Mouse (Mus musculus): ENCODE results near the gene Camk2d. TPM values are rescaled to one million over a fixed set of nuclear protein-coding genes. Genes with fewer than 3 reads are reported as not detected.

Camk2d gene
- polyA plus RNA-seq, 1 experiment from 2014 or later = 109 TPM

- no peak overlapping the region for H3K27ac ChIP-seq
- WGBS = 36% methylated on average over 3 of the region's 3 CpGs
- H3K36me3 ChIP-seq (replicated peaks; ENCODE audit: control insufficient read depth, insufficient read depth) = no peaks in the 10 kb centered on the region
- DNase-seq (ENCODE audit: low spot score) (no peak), ATAC-seq (ENCODE audit: low FRiP score) (no peak)
- no peaks in the 10 kb centered on the region for H3K9me3 ChIP-seq (ENCODE audit: control insufficient read depth, low read length)
- no peaks in the 10 kb centered on the region for H3K27me3 ChIP-seq (ENCODE audit: control insufficient read depth, insufficient read depth, low read length)
- H3K4me1 ChIP-seq (replicated peaks; ENCODE audit: control insufficient read depth, insufficient read depth, low read length) = no peaks in the 10 kb centered on the region
- no peak overlapping the region for H3K9ac ChIP-seq
- H3K4me3 ChIP-seq (replicated peaks; ENCODE audit: low read length) = no peak overlapping the region
- H3K4me2 ChIP-seq (replicated peaks) = no peak overlapping the region
Measured at GRCm38 (mm10) chr3:126656173-126656572, 60.1 kb downstream of the Camk2d start.

- H3K4me3 ChIP-seq (replicated peaks; ENCODE audit: low read length) = no peak overlapping the region
- no peak overlapping the region for H3K9ac ChIP-seq
- no peaks in the 10 kb centered on the region for H3K4me1 ChIP-seq (replicated peaks; ENCODE audit: control insufficient read depth, insufficient read depth, low read length)
- no peak overlapping the region for H3K4me2 ChIP-seq (replicated peaks)
- no peaks in the 10 kb centered on the region for H3K27me3 ChIP-seq (ENCODE audit: control insufficient read depth, insufficient read depth, low read length)
- H3K36me3 ChIP-seq (replicated peaks; ENCODE audit: control insufficient read depth, insufficient read depth) = no peaks in the 10 kb centered on the region
- no peak for DNase-seq (ENCODE audit: low spot score)
- no peak overlapping the region for H3K27ac ChIP-seq
- H3K9me3 ChIP-seq (ENCODE audit: control insufficient read depth, low read length) = no peaks in the 10 kb centered on the region
- ATAC-seq (ENCODE audit: low FRiP score) = no peak
- 69% methylated on average over 4 of the region's 4 CpGs for WGBS
Measured at GRCm38 (mm10) chr3:126657895-126658294, 61.8 kb downstream of the Camk2d start.

GRCm38 (mm10) chr3:126658791-126659190, 62.7 kb downstream of the Camk2d start:
- 74% methylated on average over 10 of the region's 10 CpGs for WGBS

DNA sequence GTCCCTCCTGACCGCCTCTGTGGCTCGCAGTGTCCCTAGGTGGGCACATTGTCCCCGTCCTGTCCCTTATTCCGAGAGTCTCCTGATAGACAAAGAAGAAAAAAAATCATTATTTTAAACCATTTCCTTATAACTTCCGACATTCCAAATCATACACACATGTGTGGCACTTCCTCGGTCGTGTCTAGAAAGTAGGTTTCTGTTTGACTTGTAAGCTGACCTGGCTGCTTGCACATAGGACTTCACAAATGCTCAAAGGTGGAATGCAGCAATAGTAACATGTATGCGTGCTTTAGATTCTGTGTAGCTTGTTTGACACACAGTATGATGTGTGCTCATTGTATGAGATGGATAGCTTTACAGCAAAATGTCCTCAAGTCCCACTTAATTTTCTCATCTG, 63.1 kb downstream of the Camk2d start:
- Histone ChIP-seq H3K27ac (no peak overlapping the region), H3K4me2 (replicated peaks) (no peak overlapping the region), H3K27me3 (ENCODE audit: control insufficient read depth, insufficient read depth, low read length) (no peaks in the 10 kb centered on the region), H3K9ac (no peak overlapping the region), H3K4me1 (replicated peaks; ENCODE audit: control insufficient read depth, insufficient read depth, low read length) (no peaks in the 10 kb centered on the region), H3K4me3 (replicated peaks; ENCODE audit: low read length) (no peak overlapping the region), H3K9me3 (ENCODE audit: control insufficient read depth, low read length) (no peaks in the 10 kb centered on the region), H3K36me3 (replicated peaks; ENCODE audit: control insufficient read depth, insufficient read depth) (no peaks in the 10 kb centered on the region)
- WGBS = 87% methylated on average over 8 of the region's 8 CpGs
- ATAC-seq (ENCODE audit: low FRiP score) (no peak), DNase-seq (ENCODE audit: low spot score) (no peak)

More at GRCm38 (mm10) chr3:126658791-126659190, 62.7 kb downstream of the Camk2d start:
- H3K4me2 ChIP-seq (replicated peaks) = no peak overlapping the region
- H3K9me3 ChIP-seq (ENCODE audit: control insufficient read depth, low read length) = no peaks in the 10 kb centered on the region
- no peak overlapping the region for H3K9ac ChIP-seq
- no peaks in the 10 kb centered on the region for H3K36me3 ChIP-seq (replicated peaks; ENCODE audit: control insufficient read depth, insufficient read depth)
- H3K27me3 ChIP-seq (ENCODE audit: control insufficient read depth, insufficient read depth, low read length) = no peaks in the 10 kb centered on the region
- DNase-seq (ENCODE audit: low spot score) = no peak
- no peak overlapping the region for H3K4me3 ChIP-seq (replicated peaks; ENCODE audit: low read length)
- H3K4me1 ChIP-seq (replicated peaks; ENCODE audit: control insufficient read depth, insufficient read depth, low read length) = no peaks in the 10 kb centered on the region
- ATAC-seq (ENCODE audit: low FRiP score) = no peak
- H3K27ac ChIP-seq = no peak overlapping the region

GRCm38 (mm10) chr3:126659832-126660564, 63.9 kb downstream of the Camk2d start:
- Histone ChIP-seq H3K36me3 (replicated peaks; ENCODE audit: control insufficient read depth, insufficient read depth) (no peaks in the 10 kb centered on the region), H3K27ac (no peak overlapping the region), H3K4me1 (replicated peaks; ENCODE audit: control insufficient read depth, insufficient read depth, low read length) (no peaks in the 10 kb centered on the region), H3K4me2 (replicated peaks) (no peak overlapping the region), H3K4me3 (replicated peaks; ENCODE audit: low read length) (no peak overlapping the region), H3K9ac (no peak overlapping the region), H3K27me3 (ENCODE audit: control insufficient read depth, insufficient read depth, low read length) (no peaks in the 10 kb centered on the region), H3K9me3 (ENCODE audit: control insufficient read depth, low read length) (no peaks in the 10 kb centered on the region)
- 84% methylated on average over 8 of the region's 8 CpGs for WGBS
- no peak for DNase-seq (ENCODE audit: low spot score)
- ATAC-seq (ENCODE audit: low FRiP score) = no peak

DNA sequence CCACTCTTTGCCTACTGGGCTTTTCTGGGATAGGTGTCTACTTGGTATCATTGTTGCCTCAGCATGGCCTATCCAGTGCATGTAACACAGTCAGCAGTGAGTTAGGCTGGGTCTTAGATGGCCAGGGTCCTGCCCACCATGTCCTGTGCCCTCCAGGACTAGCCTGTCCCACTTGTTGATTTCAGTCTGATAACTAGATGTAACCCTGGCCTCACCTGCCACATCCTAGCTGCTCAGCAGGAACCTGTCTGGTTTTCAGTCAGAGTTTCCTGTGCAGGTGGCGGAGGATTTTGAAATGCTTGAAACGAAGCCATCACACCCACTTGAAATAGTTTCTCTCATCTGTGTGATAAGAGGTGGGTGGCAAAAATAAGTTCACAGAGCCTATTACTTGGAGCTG, 64.5 kb downstream of the Camk2d start:
- Histone ChIP-seq H3K9ac (no peak overlapping the region), H3K36me3 (replicated peaks; ENCODE audit: control insufficient read depth, insufficient read depth) (no peaks in the 10 kb centered on the region), H3K4me2 (replicated peaks) (no peak overlapping the region), H3K9me3 (ENCODE audit: control insufficient read depth, low read length) (no peaks in the 10 kb centered on the region), H3K27me3 (ENCODE audit: control insufficient read depth, insufficient read depth, low read length) (no peaks in the 10 kb centered on the region), H3K4me3 (replicated peaks; ENCODE audit: low read length) (no peak overlapping the region), H3K4me1 (replicated peaks; ENCODE audit: control insufficient read depth, insufficient read depth, low read length) (no peaks in the 10 kb centered on the region), H3K27ac (no peak overlapping the region)
- WGBS = 95% methylated on average over 2 of the region's 2 CpGs
- ATAC-seq (ENCODE audit: low FRiP score) (no peak), DNase-seq (ENCODE audit: low spot score) (no peak)

DNA sequence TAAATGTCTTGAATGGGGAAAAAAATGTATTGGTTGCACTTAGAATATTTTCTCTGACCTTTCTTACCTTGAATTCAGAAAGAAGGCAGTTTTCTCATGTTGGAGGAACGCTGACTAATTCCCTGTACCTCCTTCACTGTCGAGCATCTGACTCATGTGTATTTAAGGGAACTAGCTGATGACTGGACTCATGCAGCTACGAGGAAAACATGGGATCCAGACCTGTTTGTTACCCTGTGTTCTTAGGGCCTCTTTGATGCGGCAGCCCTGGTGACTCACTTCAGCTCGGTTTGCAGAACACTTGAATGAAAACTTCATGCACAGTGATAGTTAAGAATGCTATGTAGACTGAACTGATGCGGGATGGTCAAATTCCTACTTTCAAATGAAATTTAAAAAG, 64.9 kb downstream of the Camk2d start:
- ATAC-seq (ENCODE audit: low FRiP score) (no peak), DNase-seq (ENCODE audit: low spot score) (no peak)
- Histone ChIP-seq H3K4me1 (replicated peaks; ENCODE audit: control insufficient read depth, insufficient read depth, low read length) (no peaks in the 10 kb centered on the region), H3K9ac (no peak overlapping the region), H3K27ac (no peak overlapping the region), H3K36me3 (replicated peaks; ENCODE audit: control insufficient read depth, insufficient read depth) (no peaks in the 10 kb centered on the region), H3K27me3 (ENCODE audit: control insufficient read depth, insufficient read depth, low read length) (no peaks in the 10 kb centered on the region), H3K4me2 (replicated peaks) (no peak overlapping the region), H3K4me3 (replicated peaks; ENCODE audit: low read length) (no peak overlapping the region), H3K9me3 (ENCODE audit: control insufficient read depth, low read length) (no peaks in the 10 kb centered on the region)
- 90% methylated on average over 6 of the region's 6 CpGs for WGBS

GRCm38 (mm10) chr3:126661920-126662319, 65.8 kb downstream of the Camk2d start:
- ATAC-seq (ENCODE audit: low FRiP score) = no peak
- Histone ChIP-seq H3K27me3 (ENCODE audit: control insufficient read depth, insufficient read depth, low read length) (no peaks in the 10 kb centered on the region), H3K9ac (no peak overlapping the region), H3K9me3 (ENCODE audit: control insufficient read depth, low read length) (no peaks in the 10 kb centered on the region), H3K4me2 (replicated peaks) (no peak overlapping the region), H3K27ac (no peak overlapping the region), H3K4me3 (replicated peaks; ENCODE audit: low read length) (no peak overlapping the region), H3K4me1 (replicated peaks; ENCODE audit: control insufficient read depth, insufficient read depth, low read length) (no peaks in the 10 kb centered on the region), H3K36me3 (replicated peaks; ENCODE audit: control insufficient read depth, insufficient read depth) (no peaks in the 10 kb centered on the region)
- 94% methylated on average over 3 of the region's 3 CpGs for WGBS
- no peak for DNase-seq (ENCODE audit: low spot score)

DNA sequence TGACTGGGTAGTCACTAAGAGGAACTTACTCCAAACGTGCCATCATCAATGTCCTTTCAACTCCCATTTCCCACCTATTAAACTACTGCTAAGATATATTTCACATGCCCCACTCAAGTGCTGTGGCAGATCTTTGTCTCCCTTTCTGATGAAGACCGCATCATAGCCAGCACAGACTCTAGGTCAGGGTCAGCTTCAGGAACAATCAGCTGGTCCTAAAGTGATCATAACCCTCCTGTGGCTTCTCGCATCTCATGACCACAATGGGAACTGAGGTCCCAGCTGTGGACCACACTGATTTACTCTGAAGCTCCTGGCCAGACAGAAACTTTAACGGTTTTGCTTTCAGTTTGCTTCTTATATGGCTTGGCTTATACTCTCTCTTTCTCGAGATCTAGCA, 67.3 kb downstream of the Camk2d start:
- Histone ChIP-seq H3K36me3 (replicated peaks; ENCODE audit: control insufficient read depth, insufficient read depth) (no peaks in the 10 kb centered on the region), H3K27me3 (ENCODE audit: control insufficient read depth, insufficient read depth, low read length) (no peaks in the 10 kb centered on the region), H3K4me3 (replicated peaks; ENCODE audit: low read length) (no peak overlapping the region), H3K4me1 (replicated peaks; ENCODE audit: control insufficient read depth, insufficient read depth, low read length) (peaks cover 13% of the 10 kb centered on the region; the same call in 1 of the 2 replicates), H3K4me2 (replicated peaks) (no peak overlapping the region), H3K27ac (no peak overlapping the region), H3K9me3 (ENCODE audit: control insufficient read depth, low read length) (no peaks in the 10 kb centered on the region), H3K9ac (no peak overlapping the region)
- ATAC-seq (ENCODE audit: low FRiP score) (no peak), DNase-seq (ENCODE audit: low spot score) (no peak)
- WGBS = 75% methylated on average over 5 of the region's 5 CpGs

- Histone ChIP-seq H3K4me1 (replicated peaks; ENCODE audit: control insufficient read depth, insufficient read depth, low read length) (peaks cover 19% of the 10 kb centered on the region), H3K4me3 (replicated peaks; ENCODE audit: low read length) (no peak overlapping the region), H3K36me3 (replicated peaks; ENCODE audit: control insufficient read depth, insufficient read depth) (no peaks in the 10 kb centered on the region), H3K27ac (no peak overlapping the region), H3K9me3 (ENCODE audit: control insufficient read depth, low read length) (no peaks in the 10 kb centered on the region), H3K9ac (no peak overlapping the region), H3K4me2 (replicated peaks) (no peak overlapping the region), H3K27me3 (ENCODE audit: control insufficient read depth, insufficient read depth, low read length) (no peaks in the 10 kb centered on the region)
- WGBS = 95% methylated on average over 1 of the region's 1 CpGs
- DNase-seq (ENCODE audit: low spot score) (no peak), ATAC-seq (ENCODE audit: low FRiP score) (no peak)
Measured at GRCm38 (mm10) chr3:126665866-126666265, 69.8 kb downstream of the Camk2d start.
